Mouse (Mus musculus) olfactory bulb, adult 2 months (tissue): ENCODE measurements around the gene Gm28891. TPM values are rescaled to one million over a fixed set of nuclear protein-coding genes. Genes with fewer than 3 reads are reported as not detected.
"Not testable (repeated sequence)": the region's sequence is repeated elsewhere in the genome, so short reads cannot be mapped to it uniquely, and the experiment has no call there.

Experiments
- H3K27ac ChIP-seq: fragments of 200-500 bp; 2 replicates; pipeline ENCODE4 v1.5.1; 2012; ENCODE audit warnings: low read depth, low read length; ENCODE audit not compliant: insufficient read depth
- H3K4me1 ChIP-seq: fragments of 200-500 bp; 2 replicates; pipeline ENCODE4 v1.6.1; 2012; ENCODE audit warnings: low read length; ENCODE audit not compliant: control insufficient read depth, insufficient read depth
- H3K4me3 ChIP-seq: fragments of 200-500 bp; 2 replicates; pipeline ENCODE4 v1.5.1; 2012; ENCODE audit warnings: mild to moderate bottlenecking, low read depth, low read length, moderate library complexity; ENCODE audit not compliant: insufficient read depth
- WGBS: fragments of 180-500 bp; shearing (Covaris S2); methylation state at CpG from one replicate; pipeline ENCODE4 v1.1.7; 2018; 5-methylcytosine and 5-hydroxymethylcytosine counted together
- polyA plus RNA-seq: library from polyadenylated mRNA; stranded (reverse); fragments of >200 nt; gene quantifications from 2 replicates; pipeline ENCODE4 v1.2.4, GENCODE M21; 2012; ENCODE audit warnings: low replicate concordance; ENCODE audit not compliant: missing spikeins, insufficient read depth, insufficient read length

Gene Gm28891
- not detected in 2 replicates for polyA plus RNA-seq

DNA sequence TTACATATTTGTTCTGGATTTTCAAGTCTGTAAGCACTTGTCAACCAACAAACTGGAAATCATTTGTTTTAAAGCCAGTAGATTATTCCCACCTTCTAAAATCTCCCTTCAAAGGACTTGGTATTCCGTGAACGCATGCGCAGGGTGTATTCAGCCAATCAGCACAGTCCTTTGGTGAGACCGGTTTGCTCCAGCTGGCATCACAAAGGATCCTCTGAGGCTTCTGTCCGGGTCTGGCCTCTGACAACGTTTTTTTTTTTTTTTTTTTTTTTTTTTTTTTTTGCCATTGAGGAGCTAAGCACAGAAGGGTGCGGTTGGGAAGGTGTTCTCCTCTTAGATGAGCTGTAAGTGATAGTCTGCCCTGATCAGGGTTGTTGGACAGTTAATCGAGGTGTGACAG, at the start of gene Gm28891:
TSS of gene Gm28891 (plus strand) at position 301 of the 400 bp plus-strand sequence.
- WGBS: 97% methylated on average over 3 of the region's 8 CpGs
- H3K4me1 ChIP-seq, H3K4me3 ChIP-seq, H3K27ac ChIP-seq: not testable (repeated sequence)
